Mouse (Mus musculus) ES-E14 (cell line): ENCODE data around the gene Foxo3. TPM values are rescaled to one million over a fixed set of nuclear protein-coding genes. Genes with fewer than 3 reads are reported as not detected.

ENCODE experiments used
- DNase-seq: peaks from one replicate; pipeline ENCODE4 v3.0.0-alpha.2; 2013; ENCODE audit warnings: low read depth, low spot score
- H3K27ac ChIP-seq: 2 replicates; pipeline ENCODE4 v1.5.1; 2012; ENCODE audit warnings: low read depth, mild to moderate bottlenecking, low read length, moderate library complexity, mixed read lengths; ENCODE audit not compliant: poor library complexity, insufficient read depth, severe bottlenecking
- H3K36me3 ChIP-seq: 2 replicates; pipeline ENCODE4 v1.6.1; 2012; ENCODE audit warnings: mild to moderate bottlenecking, low read length, moderate library complexity, mixed read lengths; ENCODE audit not compliant: control insufficient read depth, poor library complexity, insufficient read depth, severe bottlenecking
- H3K4me1 ChIP-seq, 2 experiments: fragments of 150-350 bp in 1 of 2; sonication (generic) in 1 of 2; 2 replicates each; pipeline ENCODE4 v1.6.1; 2012; ENCODE audit warnings: low read length in 2 of 2, mild to moderate bottlenecking in 1 of 2, mixed read lengths in 1 of 2; ENCODE audit not compliant: control insufficient read depth in 2 of 2, insufficient read depth in 2 of 2, poor library complexity in 1 of 2
- H3K4me3 ChIP-seq, 2 experiments: fragments of 150-350 bp in 1 of 2; sonication (generic) in 1 of 2; 2 replicates each; pipeline ENCODE4 v1.5.1; 2012; ENCODE audit warnings: low read length in 2 of 2, low read depth in 1 of 2, mild to moderate bottlenecking in 1 of 2, mixed read lengths in 1 of 2; ENCODE audit not compliant: insufficient read depth in 1 of 2, poor library complexity in 1 of 2, severe bottlenecking in 1 of 2
- H3K9ac ChIP-seq: 2 replicates; pipeline ENCODE4 v1.6.1; 2012; ENCODE audit warnings: low read depth, mild to moderate bottlenecking, low read length, mixed read lengths; ENCODE audit not compliant: poor library complexity, insufficient read depth, severe bottlenecking
- H3K9me3 ChIP-seq: fragments of 150-350 bp; sonication (generic); 2 replicates; pipeline ENCODE4 v1.6.1; 2012; ENCODE audit warnings: low read depth, mild to moderate bottlenecking, low read length; ENCODE audit not compliant: control insufficient read depth, insufficient read depth
- CHD2 ChIP-seq: IDR thresholded peaks from 2 replicates; pipeline ENCODE4 v1.6.1; 2014; ENCODE audit warnings: mild to moderate bottlenecking, low read depth, low read length, inconsistent platforms
- HCFC1 ChIP-seq: IDR thresholded peaks from 2 replicates; pipeline ENCODE4 v1.6.1; 2012; ENCODE audit warnings: low read length, inconsistent platforms, borderline replicate concordance; ENCODE audit not compliant: insufficient read depth
- MAFK ChIP-seq: IDR thresholded peaks from 2 replicates; pipeline ENCODE4 v1.6.1; 2014; ENCODE audit warnings: mild to moderate bottlenecking, low read depth, low read length, inconsistent platforms; ENCODE audit not compliant: insufficient read depth
- ZC3H11A ChIP-seq: IDR thresholded peaks from 2 replicates; pipeline ENCODE4 v1.6.1; 2012; ENCODE audit warnings: low read depth, mild to moderate bottlenecking, inconsistent platforms, low read length, borderline replicate concordance
- ZNF384 ChIP-seq: IDR thresholded peaks from 2 replicates; pipeline ENCODE4 v1.6.1; 2012; ENCODE audit warnings: low read depth, low read length, inconsistent platforms
- in situ Hi-C, 2 experiments: fragments of 600-800 bp; cut with MboI; formaldehyde crosslinking; loops; one replicate each; pipeline ENCODE4 v1.15.1; 2025; ENCODE audit warnings: low sequenced_read_pairs in 2 of 2, inconsistent platforms in 1 of 2; ENCODE audit not compliant: unreplicated experiment in 2 of 2
- total RNA-seq: library from RNA; depleted of rRNA; stranded (reverse); fragments of 300-350 nt; gene quantifications from 2 replicates; pipeline ENCODE4 v1.2.3, GENCODE M21; 2012

Gene Foxo3
- total RNA-seq, 1 experiment: 20.7 TPM

DNA sequence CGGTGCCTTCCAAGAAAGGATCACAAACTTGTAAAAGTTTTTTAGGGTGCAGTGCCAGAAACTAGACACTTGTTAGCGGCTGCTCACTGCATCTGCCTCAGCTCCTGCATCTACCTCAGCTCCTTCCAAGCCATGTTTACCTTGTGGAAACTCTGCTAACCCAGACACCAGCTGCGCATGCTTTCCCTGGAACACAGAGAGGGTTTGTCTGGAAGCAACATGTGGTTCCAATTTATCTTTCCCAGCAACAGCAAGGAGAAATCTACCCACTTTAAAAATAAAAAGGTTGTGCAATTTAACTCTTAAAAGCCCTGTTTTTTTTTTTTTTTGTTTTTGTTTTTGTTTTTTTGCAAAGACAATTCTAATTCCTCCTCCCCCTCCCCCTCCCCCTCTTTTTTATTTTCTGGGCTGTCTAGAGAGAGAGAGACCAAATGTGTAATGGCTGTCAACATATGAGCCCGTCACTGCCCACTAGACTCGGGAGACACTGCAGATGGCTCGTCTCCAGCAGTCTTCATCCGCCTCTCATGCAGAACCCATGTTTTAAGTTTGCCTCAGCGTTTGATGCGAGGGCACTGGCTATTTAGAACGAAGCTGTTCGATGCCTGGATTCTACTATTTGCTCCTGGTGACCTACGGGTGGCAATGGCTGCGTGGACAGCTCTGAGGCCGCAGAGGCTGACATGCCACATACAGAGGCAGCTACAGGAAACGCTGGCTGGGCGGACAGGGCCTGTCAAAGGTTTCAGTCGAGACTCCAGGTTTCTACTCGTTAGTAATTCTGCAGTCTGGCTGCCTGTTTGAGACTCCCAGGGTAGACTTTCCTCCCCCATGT lies 73.0 kb downstream of the Foxo3 start:
- Histone ChIP-seq H3K9me3 (no peaks in the 10 kb centered on the region), H3K9ac (no peak overlapping the region), H3K4me1 (no peaks in the 10 kb centered on the region), H3K4me3 (no peak overlapping the region), H3K27ac (no peak overlapping the region), H3K36me3 (peaks cover 7% of the 10 kb centered on the region; the same call in 1 of the 2 replicates)
- TF ChIP-seq CHD2 (no peak), ZNF384 (no peak), ZC3H11A (no peak), HCFC1 (no peak), MAFK (no peak)
- in situ Hi-C loops: no loop called here
- DNase-seq: no peak

DNA sequence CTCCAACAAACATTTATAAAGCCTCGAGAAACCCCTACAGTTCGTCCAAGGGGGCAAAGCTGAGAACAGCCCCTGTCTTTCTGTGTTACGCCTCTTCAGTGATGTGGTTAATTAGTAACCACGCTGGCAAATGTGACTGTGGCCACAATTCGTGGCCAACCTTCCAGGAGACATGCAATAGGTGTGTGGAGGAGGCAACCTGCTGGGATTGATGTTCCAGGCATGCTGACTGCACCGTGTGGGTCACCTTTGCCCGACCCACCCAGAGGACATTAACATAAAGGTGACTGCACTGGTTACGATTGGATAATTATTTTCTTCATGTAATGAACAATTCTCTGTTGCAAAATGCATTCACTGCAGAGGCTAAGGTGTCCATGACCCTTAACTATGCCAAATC lies 74.0 kb downstream of the Foxo3 start:
- H3K9ac ChIP-seq: no peak overlapping the region
- no peak for TF ChIP-seq CHD2
- no peak for TF ChIP-seq MAFK
- TF ChIP-seq ZC3H11A: no peak
- no peak for TF ChIP-seq ZNF384
- TF ChIP-seq HCFC1: no peak
- no peaks in the 10 kb centered on the region for H3K9me3 ChIP-seq
- no peaks in the 10 kb centered on the region; a peak in 1 of 4 replicates for H3K4me1 ChIP-seq
- H3K27ac ChIP-seq: no peak overlapping the region
- in situ Hi-C loops: no loop called here
- peaks cover 5% of the 10 kb centered on the region; the same call in 1 of the 2 replicates for H3K36me3 ChIP-seq
- H3K4me3 ChIP-seq: no peak overlapping the region
- no peak for DNase-seq

DNA sequence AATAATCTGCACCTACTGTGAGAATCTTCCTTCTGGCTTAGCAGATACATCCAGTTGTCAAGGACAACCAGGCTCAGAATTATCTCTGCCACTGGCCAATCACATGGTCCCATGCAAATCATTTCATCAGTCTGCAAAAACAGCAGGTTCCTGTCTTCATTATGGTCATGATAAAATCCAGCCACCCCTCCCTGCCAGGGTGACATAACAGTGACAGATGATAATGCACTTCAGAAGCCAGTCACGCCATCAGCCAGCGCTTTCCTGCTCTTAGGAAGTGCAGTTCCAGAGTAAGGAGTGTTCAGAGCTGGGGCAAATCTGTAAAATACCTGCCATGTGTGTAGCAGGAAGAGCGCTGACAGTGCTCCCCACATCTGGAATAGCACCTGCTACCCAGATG lies 77.1 kb downstream of the Foxo3 start:
- Histone ChIP-seq H3K4me3 (no peak overlapping the region), H3K27ac (no peak overlapping the region), H3K9ac (no peak overlapping the region), H3K9me3 (no peaks in the 10 kb centered on the region), H3K4me1 (peaks cover 0 to 3% of the 10 kb centered on the region in 2 experiments; a peak in 2 of 4 replicates), H3K36me3 (peaks cover 13% of the 10 kb centered on the region; the same call in 1 of the 2 replicates)
- in situ Hi-C loops: no loop called here
- no peak for DNase-seq
- no peak for TF ChIP-seq ZNF384
- no peak for TF ChIP-seq MAFK
- no peak for TF ChIP-seq CHD2
- TF ChIP-seq HCFC1: no peak
- no peak for TF ChIP-seq ZC3H11A

DNA sequence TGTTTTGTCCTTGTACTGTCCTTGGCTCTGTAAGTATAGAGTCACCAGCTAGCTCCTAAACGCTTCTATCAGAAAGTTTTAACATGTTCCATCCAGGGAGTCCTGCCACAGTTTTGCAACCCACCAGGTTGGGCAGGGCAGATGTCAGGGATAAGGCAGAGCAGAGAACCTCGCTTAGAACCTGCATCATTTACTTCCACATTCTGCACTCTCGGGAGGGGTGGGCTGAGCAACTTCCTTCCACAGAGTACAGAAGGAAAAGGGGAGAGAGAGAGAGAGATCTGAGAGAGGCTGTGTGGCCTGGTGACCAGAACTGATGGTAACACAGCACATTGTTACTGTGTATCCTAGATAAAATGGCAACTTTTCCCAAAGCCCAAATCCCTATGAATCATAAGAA lies 77.9 kb downstream of the Foxo3 start:
- Histone ChIP-seq H3K9ac (no peak overlapping the region), H3K9me3 (no peaks in the 10 kb centered on the region), H3K36me3 (peaks cover 15% of the 10 kb centered on the region; the same call in 1 of the 2 replicates), H3K4me1 (peaks cover under 1 to 4% of the 10 kb centered on the region in 2 experiments; a peak in 2 of 4 replicates), H3K4me3 (no peak overlapping the region), H3K27ac (no peak overlapping the region)
- in situ Hi-C loops: no loop called here
- TF ChIP-seq HCFC1 (no peak), ZNF384 (no peak), CHD2 (no peak), MAFK (no peak), ZC3H11A (no peak)
- DNase-seq: no peak
